Comparison of ENCODE assay signal across 23 mouse cellular contexts in the genomic region with DNA sequence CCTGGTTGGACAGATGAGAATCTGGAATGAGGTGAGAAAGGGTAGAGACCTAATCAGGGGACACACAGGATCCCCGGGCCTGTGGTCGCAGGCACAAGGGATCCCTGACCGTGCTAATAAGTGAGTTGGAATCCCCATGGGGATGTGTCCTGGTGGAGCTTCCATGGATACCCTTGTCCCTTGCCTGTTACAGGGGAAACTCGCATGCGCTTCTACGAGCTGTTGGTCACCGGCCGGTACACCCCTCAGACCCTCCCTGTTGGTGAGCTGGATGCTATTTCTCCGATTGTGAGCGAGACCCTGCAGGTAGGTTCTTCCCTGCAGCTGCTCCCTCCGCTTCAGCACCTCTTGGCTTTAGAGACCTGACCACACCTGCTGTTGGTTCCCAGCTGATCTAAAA. TPM values are rescaled to one million over a fixed set of nuclear protein-coding genes. Genes with fewer than 3 reads are reported as not detected.
DNase-seq lines count a peak whose midpoint lies in the region; ATAC-seq and TF ChIP-seq lines count a peak whose summit lies in the region.
"Had no signal": no experiment of that assay in that cellular context is flagged by ENCODE, and none has a peak within 500 bp of the region (broad histone marks: within the 10 kb centered on the region; RNA-seq: fewer than 3 reads in every experiment).

No protein-coding gene starts in this region.

- H3K9ac ChIP-seq in heart, embryonic 13.5 days: no peak overlapping the region
- no peak overlapping the region for H3K9ac ChIP-seq in heart, embryonic 12.5 days
- H3K9ac ChIP-seq: embryonic facial prominence, embryonic 15.5 days; limb, embryonic 12.5 days had no signal

- no peak for ATAC-seq in heart, embryonic 13.5 days (ENCODE audit: extremely low read depth, insufficient number of reproducible peaks, low FRiP score, low TSS enrichment)
- no peak for ATAC-seq in heart, embryonic 12.5 days (ENCODE audit: insufficient number of reproducible peaks, low FRiP score)
- ATAC-seq in megakaryocyte, adult 5-6 weeks (ENCODE audit: poor library complexity, severe bottlenecking): no peak
- no peak for ATAC-seq in G1E (ENCODE audit: extremely low read depth, insufficient number of reproducible peaks, low FRiP score, poor library complexity, severe bottlenecking)
- ATAC-seq: intestine, embryonic 16.5 days had no signal

- H3K4me1 ChIP-seq in heart, embryonic 13.5 days: peaks cover 67% of the 10 kb centered on the region
- peaks cover 62% of the 10 kb centered on the region for H3K4me1 ChIP-seq in heart, embryonic 12.5 days (replicated peaks)
- peaks cover 76% of the 10 kb centered on the region for H3K4me1 ChIP-seq in megakaryocyte, embryonic 14.5 days
- peaks cover 82% of the 10 kb centered on the region for H3K4me1 ChIP-seq in G1E (ENCODE audit: insufficient read depth, low read depth, low read length)
- peaks cover 3% of the 10 kb centered on the region; the same call in 1 of the 2 replicates for H3K4me1 ChIP-seq in cortical plate, adult 2 months (ENCODE audit: control insufficient read depth, insufficient read depth, low read length)

- H3K4me2 ChIP-seq in heart, embryonic 13.5 days: peak overlapping the region; percentile 86; the same call in 1 of the 2 replicates
- H3K4me2 ChIP-seq in heart, embryonic 12.5 days: no peak overlapping the region

- 0 out of 2 replicates have a peak, but pooled peaks have one; percentile 6 for TF ChIP-seq POLR2A in cortical plate, adult 2 months (IDR thresholded peaks at IDR 0.05; ENCODE audit: extremely low read depth, insufficient read depth, low read length)

- H3K4me3 ChIP-seq in heart, embryonic 13.5 days: no peak overlapping the region
- H3K4me3 ChIP-seq in heart, embryonic 12.5 days: no peak overlapping the region
- H3K4me3 ChIP-seq in megakaryocyte, embryonic 14.5 days (replicated peaks): peak overlapping the region; percentile 5
- H3K4me3 ChIP-seq in G1E (ENCODE audit: low read depth, low read length): peak overlapping the region; percentile 27; the same call in 1 of the 2 replicates
- H3K4me3 ChIP-seq in cortical plate, adult 2 months (ENCODE audit: insufficient read depth, low read length): no peak overlapping the region
- H3K4me3 ChIP-seq: embryonic facial prominence, embryonic 15.5 days; left cerebral cortex, adult 2 months; limb, embryonic 12.5 days had no signal

- H3K27me3 ChIP-seq in heart, embryonic 13.5 days (replicated peaks): no peaks in the 10 kb centered on the region
- H3K27me3 ChIP-seq in heart, embryonic 12.5 days (replicated peaks): no peaks in the 10 kb centered on the region
- H3K27me3 ChIP-seq in megakaryocyte, embryonic 14.5 days (replicated peaks): no peaks in the 10 kb centered on the region
- no peaks in the 10 kb centered on the region for H3K27me3 ChIP-seq in G1E (ENCODE audit: insufficient read depth, low read length)
- H3K27me3 ChIP-seq: embryonic facial prominence, embryonic 15.5 days; limb, embryonic 12.5 days had no signal

- no peak for TF ChIP-seq CTCF in G1E (IDR thresholded peaks at IDR 0.05; ENCODE audit: low read depth, low read length)
- TF ChIP-seq CTCF in cortical plate, adult 2 months (IDR thresholded peaks at IDR 0.05; ENCODE audit: extremely low read depth, insufficient read depth, low read length): no peak

- peaks cover 65% of the 10 kb centered on the region for H3K36me3 ChIP-seq in heart, embryonic 13.5 days
- H3K36me3 ChIP-seq in heart, embryonic 12.5 days: peaks cover 59% of the 10 kb centered on the region
- peaks cover 73% of the 10 kb centered on the region for H3K36me3 ChIP-seq in megakaryocyte, embryonic 14.5 days (replicated peaks; ENCODE audit: low read length)
- H3K36me3 ChIP-seq in G1E (replicated peaks): peaks cover 77% of the 10 kb centered on the region

- no peak overlapping the region for H3K27ac ChIP-seq in heart, embryonic 13.5 days (replicated peaks)
- H3K27ac ChIP-seq in heart, embryonic 12.5 days (ENCODE audit: poor library complexity, severe bottlenecking): no peak overlapping the region
- H3K27ac ChIP-seq in cortical plate, adult 2 months (ENCODE audit: insufficient read depth, low read length): no peak overlapping the region
- H3K27ac ChIP-seq: embryonic facial prominence, embryonic 15.5 days; left cerebral cortex, adult 2 months; limb, embryonic 12.5 days had no signal

- WGBS in heart, embryonic 13.5 days: 84% methylated on average over 11 of the region's 11 CpGs
- WGBS in heart, embryonic 12.5 days: 87% methylated on average over 11 of the region's 11 CpGs

- no peaks in the 10 kb centered on the region for H3K9me3 ChIP-seq in heart, embryonic 13.5 days
- no peaks in the 10 kb centered on the region for H3K9me3 ChIP-seq in heart, embryonic 12.5 days (replicated peaks)
- H3K9me3 ChIP-seq in megakaryocyte, embryonic 14.5 days: no peaks in the 10 kb centered on the region
- no peaks in the 10 kb centered on the region for H3K9me3 ChIP-seq in G1E (replicated peaks)
- H3K9me3 ChIP-seq: embryonic facial prominence, embryonic 15.5 days; limb, embryonic 12.5 days had no signal

- no peak for DNase-seq in G1E (ENCODE audit: low spot score)
- DNase-seq in right cerebral cortex, adult 18-20 months: no peak
- DNase-seq: adrenal gland, adult 2 months; cerebellum, adult 8-10 months; kidney, postnatal 4 days; layer of hippocampus, adult 9-11 months; lung, adult 18-20 months; lung, postnatal 14 days had no signal

RNA-seq across cellular contexts. Expression of gene Setd1b, which starts 4.4 kb away (rescaled TPM):
- 6.1 and 6.2 TPM in 2 replicates for polyA plus RNA-seq in heart, embryonic 13.5 days (2015; fragmentation: Nextera tagmentation; extraction: Ambion mirVana)
- 7.4 and 8.1 TPM in 2 replicates for polyA plus RNA-seq in heart, embryonic 12.5 days (2016; fragmentation: Nextera tagmentation; extraction: Ambion mirVana)
- 20.8 and 52.6 TPM in 2 replicates for polyA plus RNA-seq in megakaryocyte, embryonic 14.5 days (2012; ENCODE audit: insufficient read depth, low replicate concordance)
- 40.4 and 44.9 TPM in 2 replicates for total RNA-seq in megakaryocyte, adult 5-6 weeks (2015)
- total RNA-seq in megakaryocyte, adult 5-6 weeks (2017): 4.1 and 8.7 TPM in 2 replicates
- total RNA-seq in G1E (2014; fragmentation: Nextera tagmentation): 76.5 and 76.7 TPM in 2 replicates
- total RNA-seq in G1E (2017): 2.1 and 2.3 TPM in 2 replicates
- 89.4 and 90.6 TPM in 2 replicates for polyA plus RNA-seq in G1E (2012)
- 8.4 and 9.2 TPM in 2 replicates for polyA plus RNA-seq in cortical plate, adult 2 months (2012; rRNA removed)

RNA-seq across cellular contexts. Expression of gene Rhof, which starts 13.9 kb away (rescaled TPM):
- 0.94 and 1.7 TPM in 2 replicates for polyA plus RNA-seq in heart, embryonic 13.5 days (2015; fragmentation: Nextera tagmentation; extraction: Ambion mirVana)
- 1.0 and 1.3 TPM in 2 replicates for polyA plus RNA-seq in heart, embryonic 12.5 days (2016; fragmentation: Nextera tagmentation; extraction: Ambion mirVana)
- 21.3 and 61.2 TPM in 2 replicates for polyA plus RNA-seq in megakaryocyte, embryonic 14.5 days (2012; ENCODE audit: insufficient read depth, low replicate concordance)
- 5.4 and 7.6 TPM in 2 replicates for total RNA-seq in megakaryocyte, adult 5-6 weeks (2015)
- 6.4 and 6.5 TPM in 2 replicates for total RNA-seq in megakaryocyte, adult 5-6 weeks (2017)
- not detected in 2 replicates for total RNA-seq in G1E (2014; fragmentation: Nextera tagmentation)
- 0.52 and 1.7 TPM in 2 replicates for total RNA-seq in G1E (2017)
- polyA plus RNA-seq in G1E (2012): 0.26 and 0.59 TPM in 2 replicates
- polyA plus RNA-seq in cortical plate, adult 2 months (2012; rRNA removed): 47.4 and 48.1 TPM in 2 replicates

RNA-seq across cellular contexts. Expression of gene Psmd9, which starts 22.9 kb away (rescaled TPM):
- polyA plus RNA-seq in heart, embryonic 13.5 days (2015; fragmentation: Nextera tagmentation; extraction: Ambion mirVana): 57.2 and 62.8 TPM in 2 replicates
- polyA plus RNA-seq in heart, embryonic 12.5 days (2016; fragmentation: Nextera tagmentation; extraction: Ambion mirVana): 58.5 and 58.6 TPM in 2 replicates
- 86.5 and 87.0 TPM in 2 replicates for polyA plus RNA-seq in megakaryocyte, embryonic 14.5 days (2012; ENCODE audit: insufficient read depth, low replicate concordance)
- 14.0 and 24.6 TPM in 2 replicates for total RNA-seq in megakaryocyte, adult 5-6 weeks (2015)
- total RNA-seq in megakaryocyte, adult 5-6 weeks (2017): 9.6 and 20.4 TPM in 2 replicates
- total RNA-seq in G1E (2014; fragmentation: Nextera tagmentation) (11.6 and 24.2 TPM in 2 replicates), G1E (2017) (22.8 and 25.4 TPM in 2 replicates)
- polyA plus RNA-seq in G1E (2012): 50.1 and 65.2 TPM in 2 replicates
- polyA plus RNA-seq in cortical plate, adult 2 months (2012; rRNA removed): 27.1 and 27.9 TPM in 2 replicates

RNA-seq across cellular contexts. Expression of gene Hpd, which starts 36.2 kb away (rescaled TPM):
- polyA plus RNA-seq in heart, embryonic 13.5 days (2015; fragmentation: Nextera tagmentation; extraction: Ambion mirVana): 0.37 and 1.5 TPM in 2 replicates
- not detected in 2 replicates for polyA plus RNA-seq in heart, embryonic 12.5 days (2016; fragmentation: Nextera tagmentation; extraction: Ambion mirVana)
- polyA plus RNA-seq in megakaryocyte, embryonic 14.5 days (2012; ENCODE audit: insufficient read depth, low replicate concordance): not detected in 2 replicates
- not detected in 2 replicates for total RNA-seq in megakaryocyte, adult 5-6 weeks (2015)
- not detected in 2 replicates for total RNA-seq in megakaryocyte, adult 5-6 weeks (2017)
- total RNA-seq in G1E (2014; fragmentation: Nextera tagmentation) (not detected in 2 replicates), G1E (2017) (not detected in 2 replicates)
- not detected in 2 replicates for polyA plus RNA-seq in G1E (2012)
- polyA plus RNA-seq in cortical plate, adult 2 months (2012; rRNA removed): not detected in 2 replicates
- total RNA-seq: common myeloid progenitor, adult 5-6 weeks; granulocyte monocyte progenitor cell, adult 5-6 weeks; left cerebral cortex, adult 2 months; megakaryocyte-erythroid progenitor cell, adult 5-6 weeks had no signal
- polyA plus RNA-seq: embryonic facial prominence, embryonic 15.5 days; frontal cortex, adult 2 months; hindbrain, embryonic 11.5 days; kidney, embryonic 14.5 days; limb, embryonic 12.5 days had no signal

Comparison
In these comparisons a context has a peak if more than half of its experiments do, and no peak if none do; other contexts are left out.
1. H3K4me3 ChIP-seq: peak in megakaryocyte, embryonic 14.5 days (single experiment) and G1E (single experiment); none in heart, embryonic 13.5 days (single experiment), heart, embryonic 12.5 days (single experiment) and cortical plate, adult 2 months (single experiment).